Mouse (Mus musculus) left cerebral cortex, adult 8-10 months (tissue): ENCODE measurements around the gene Wdr75. TPM values are rescaled to one million over a fixed set of nuclear protein-coding genes. Genes with fewer than 3 reads are reported as not detected.
A peak's percentile ranks its signal among the peaks of the same experiment; 100 is the strongest.

ENCODE experiments used
- DNase-seq, 2 experiments: peaks; one replicate each; pipeline ENCODE4 v3.0.0; 2022; ENCODE audit warnings: low spot score in 2 of 2
- total RNA-seq, 4 experiments: library from RNA; stranded (reverse); gene quantifications; 2 replicates each; pipeline ENCODE4 v1.2.4; 2022

Gene Wdr75
- 10 to 100 TPM; 35.8 to 48.9 (median 42.1) TPM for total RNA-seq

- DNase-seq: peak; percentile 95 to 97
These were observed at the start of gene Wdr75 for GRCm38 (mm10) chr1:45794969-45795908. TSS of gene Wdr75 (plus strand) at chr1:45795166.

GRCm38 (mm10) chr1:45755902-45756301 is 39.1 kb upstream of the Wdr75 start:
- no peak for DNase-seq

- DNase-seq: no peak
These were observed 38.3 kb upstream of the Wdr75 start for GRCm38 (mm10) chr1:45756707-45757106.

DNA sequence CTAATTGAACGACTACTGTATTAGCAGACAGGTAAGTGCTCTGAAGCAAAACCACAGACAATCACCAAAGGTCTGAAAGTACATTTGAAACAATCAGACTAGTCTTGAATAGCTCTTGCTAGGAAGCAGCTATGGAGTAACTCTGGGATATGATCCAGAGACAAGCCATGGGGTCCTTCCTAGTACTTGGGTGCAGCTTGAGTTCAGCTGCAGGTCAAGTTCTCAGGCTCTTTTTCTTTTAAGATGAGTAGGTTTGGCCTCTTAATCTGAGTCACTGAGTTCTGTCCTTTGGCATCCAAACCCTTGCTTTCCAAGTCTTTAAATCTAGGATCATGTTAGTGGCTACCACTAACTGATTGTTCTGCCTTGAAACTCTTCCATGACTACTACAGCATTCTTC is 37.0 kb upstream of the Wdr75 start:
- no peak for DNase-seq

GRCm38 (mm10) chr1:45760667-45761467 is 34.1 kb upstream of the Wdr75 start:
- DNase-seq: no peak

DNA sequence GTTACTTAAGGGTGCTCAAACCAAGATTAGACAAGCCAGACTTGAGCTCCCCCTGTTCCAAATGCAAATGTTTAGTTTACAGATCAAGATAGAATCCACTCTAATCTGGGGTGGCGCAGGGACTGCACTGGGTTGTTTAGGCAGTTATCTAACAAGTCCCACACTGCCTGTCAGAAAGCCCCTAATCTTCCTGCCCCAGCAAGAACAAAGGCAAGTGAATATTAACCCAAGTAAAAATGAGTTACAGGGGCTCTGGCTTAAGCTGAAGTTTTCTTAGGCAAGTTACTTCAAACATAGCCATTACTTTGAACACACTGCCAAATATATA is 33.5 kb upstream of the Wdr75 start:
- DNase-seq: no peak

GRCm38 (mm10) chr1:45765678-45766077 is 29.3 kb upstream of the Wdr75 start:
- no peak for DNase-seq

- DNase-seq: no peak
These were observed 28.8 kb upstream of the Wdr75 start for GRCm38 (mm10) chr1:45766123-45766522.

GRCm38 (mm10) chr1:45767533-45767932 is 27.4 kb upstream of the Wdr75 start:
- no peak for DNase-seq

DNA sequence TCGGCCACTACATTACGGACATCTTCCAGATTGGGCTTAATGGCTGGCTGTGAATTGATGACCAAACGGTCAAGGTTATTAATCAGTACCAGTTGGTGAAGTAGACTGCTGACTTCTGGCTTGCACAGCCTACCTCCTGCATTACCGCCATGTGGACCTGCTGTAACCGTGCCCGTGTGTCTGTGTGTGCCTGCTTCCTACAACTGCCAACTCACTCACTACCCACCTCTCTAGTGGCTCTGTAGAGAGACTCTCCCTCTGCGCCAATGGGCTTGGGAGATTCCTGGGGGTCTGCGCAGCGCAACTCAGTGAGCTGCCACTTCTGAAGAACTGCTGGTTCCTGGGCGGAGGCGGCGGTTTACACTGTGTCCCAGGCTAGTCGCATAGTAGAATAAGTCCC is 25.6 kb upstream of the Wdr75 start:
- no peak for DNase-seq

- DNase-seq: no peak
These were observed 24.9 kb upstream of the Wdr75 start for GRCm38 (mm10) chr1:45770051-45770450.

DNA sequence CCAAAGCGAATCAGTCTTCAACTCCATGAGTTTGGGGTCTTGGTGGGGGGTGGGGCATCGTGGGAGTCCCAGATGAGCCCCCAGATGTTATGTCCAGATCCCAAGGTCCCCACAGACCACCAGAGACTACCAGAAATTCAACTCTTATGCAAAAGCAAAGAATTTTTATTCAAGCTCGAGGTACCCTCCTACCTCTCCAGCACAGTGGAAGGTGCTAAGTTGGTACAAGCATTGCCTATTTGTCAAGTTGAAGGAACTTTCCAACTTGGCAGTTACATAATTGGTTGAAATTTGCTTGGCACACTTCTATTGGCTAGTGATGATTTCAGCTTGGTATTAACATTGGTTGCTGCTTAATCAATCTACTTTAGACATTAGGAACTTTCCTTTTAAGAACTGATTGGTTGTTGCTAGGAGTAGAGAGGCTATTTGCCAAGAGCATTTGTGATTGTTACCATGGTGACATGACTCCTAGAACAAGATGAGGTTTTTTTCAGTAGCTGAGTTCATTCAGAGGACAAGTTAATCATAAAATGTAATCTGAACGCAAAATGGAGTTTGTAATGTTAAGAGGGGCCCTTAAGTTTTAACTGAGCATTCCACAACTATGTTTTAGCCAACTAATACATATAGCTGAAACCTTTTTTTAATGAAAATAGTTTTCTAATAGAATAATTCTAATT is 14.2 kb upstream of the Wdr75 start:
- DNase-seq: no peak

DNA sequence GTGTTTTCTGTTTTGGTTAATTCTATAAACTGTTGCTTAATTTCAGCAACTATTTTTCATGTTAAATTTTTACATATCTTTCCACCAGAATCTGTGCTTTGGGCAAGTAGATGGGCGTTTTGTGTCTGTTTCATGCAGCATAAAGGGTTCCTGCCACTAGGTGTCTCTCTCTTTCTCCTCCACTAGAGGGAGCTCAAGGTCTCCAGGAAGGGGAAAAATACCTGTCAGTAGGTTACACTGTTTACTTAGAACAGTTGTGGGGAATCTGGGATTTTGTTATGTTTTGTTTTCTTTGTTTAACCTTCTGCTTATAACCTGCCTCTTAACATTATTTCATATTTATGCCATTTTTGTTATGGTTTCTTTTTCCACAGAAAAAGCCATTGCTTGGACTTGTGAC is 21.9 kb downstream of the Wdr75 start:
- DNase-seq: no peak

GRCm38 (mm10) chr1:45818564-45818963 is 23.6 kb downstream of the Wdr75 start:
- DNase-seq: no peak

GRCm38 (mm10) chr1:45824441-45824840 is 29.5 kb downstream of the Wdr75 start:
- DNase-seq: no peak

GRCm38 (mm10) chr1:45825140-45825539 is 30.2 kb downstream of the Wdr75 start:
- peak; percentile 29 to 41 for DNase-seq

- no peak for DNase-seq
These were observed 30.7 kb downstream of the Wdr75 start for GRCm38 (mm10) chr1:45825630-45826029.

GRCm38 (mm10) chr1:45826148-45826547 is 31.2 kb downstream of the Wdr75 start:
- no peak for DNase-seq

- DNase-seq: no peak
These were observed 31.8 kb downstream of the Wdr75 start for GRCm38 (mm10) chr1:45826796-45827195.

DNA sequence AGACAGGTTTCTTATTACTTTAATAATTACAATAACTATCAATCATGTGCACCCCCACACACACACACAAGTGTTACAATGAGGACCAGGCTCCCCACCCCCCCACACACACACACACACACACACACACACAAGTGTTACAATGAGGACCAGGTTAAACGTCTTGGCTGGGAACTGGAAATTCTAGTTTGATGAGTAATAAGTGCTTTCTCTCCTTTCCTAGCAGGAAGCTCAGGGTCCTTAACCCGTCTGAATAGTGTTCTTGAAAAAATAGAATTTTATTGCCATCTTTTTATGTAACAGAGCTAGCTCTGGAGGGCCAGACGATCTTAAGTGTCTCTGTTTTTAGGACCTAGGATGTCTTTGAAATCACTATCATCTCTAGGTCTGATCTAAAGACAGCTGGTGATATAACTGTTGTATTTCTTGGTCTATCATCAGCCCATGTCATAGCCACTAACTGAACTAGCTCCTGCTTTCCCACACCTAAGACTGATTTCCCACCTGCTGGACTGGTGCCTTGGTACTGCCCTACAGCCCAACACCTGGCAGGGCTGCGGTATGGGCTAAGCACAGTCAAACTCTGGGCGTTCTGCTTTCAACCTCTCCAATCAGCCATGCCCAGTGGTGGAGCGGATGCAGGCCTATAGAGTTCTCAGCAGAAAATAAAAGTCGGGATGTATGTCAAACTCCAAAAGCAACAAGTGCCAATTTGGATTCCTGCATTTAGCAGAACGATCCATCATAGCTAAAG is 35.7 kb downstream of the Wdr75 start:
- DNase-seq: no peak
